Mouse (Mus musculus): ENCODE measurements at regions not wholly inside any gene's neighbourhood (a gene's known extent, or its start where the extent isn't known, plus 50 kb on each side); places are given as distances from the start of the nearest gene placed in this dataset.

DNA sequence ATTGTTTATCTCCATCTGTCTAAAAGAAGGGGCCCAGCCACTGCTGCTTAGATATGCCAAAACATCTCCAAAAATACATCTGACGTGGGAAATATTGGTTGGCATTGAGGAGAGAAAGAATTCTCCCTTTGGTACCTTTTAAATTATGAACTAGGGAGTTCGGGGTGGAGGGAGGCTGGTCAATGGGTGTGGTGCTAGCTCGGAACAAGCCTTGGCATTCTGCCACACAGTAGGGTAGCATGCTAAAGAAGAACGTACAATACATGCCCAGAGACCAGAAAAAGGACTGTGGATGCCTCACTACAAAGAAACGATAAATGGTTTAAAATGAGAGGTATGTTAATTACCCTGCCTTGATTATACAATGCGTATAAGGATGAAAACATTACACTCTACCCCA, 149.3 kb downstream of the Nectin1 start:
- Histone ChIP-seq H3K4me2 (no peak overlapping the region), H3K9me3 (replicated peaks) (no peaks in the 10 kb centered on the region), H3K27me3 (replicated peaks) (no peaks in the 10 kb centered on the region), H3K4me3 (replicated peaks) (no peak overlapping the region), H3K9ac (replicated peaks) (no peak overlapping the region), H3K4me1 (no peaks in the 10 kb centered on the region), H3K27ac (replicated peaks) (no peak overlapping the region), H3K36me3 (no peaks in the 10 kb centered on the region)
- 45% methylated on average over 6 of the region's 6 CpGs for WGBS
- ATAC-seq (ENCODE audit: low FRiP score), result no peak

GRCm38 (mm10) chr9:43899239-43899638, 143.9 kb upstream of the Thy1 start:
- H3K4me2 ChIP-seq, result no peak overlapping the region
- no peak overlapping the region for H3K27ac ChIP-seq (replicated peaks)
- no peak overlapping the region for H3K4me3 ChIP-seq (replicated peaks)
- no peaks in the 10 kb centered on the region for H3K36me3 ChIP-seq
- no peak for ATAC-seq (ENCODE audit: low FRiP score)
- no peaks in the 10 kb centered on the region for H3K9me3 ChIP-seq (replicated peaks)
- no peak overlapping the region for H3K9ac ChIP-seq (replicated peaks)
- no peaks in the 10 kb centered on the region for H3K27me3 ChIP-seq (replicated peaks)
- WGBS, result 38% methylated on average over 4 of the region's 4 CpGs
- H3K4me1 ChIP-seq, result peaks cover 6% of the 10 kb centered on the region; the same call in 1 of the 2 replicates

- WGBS, result 85% methylated on average over 4 of the region's 4 CpGs
- no peak overlapping the region for H3K4me2 ChIP-seq
- H3K36me3 ChIP-seq, result no peaks in the 10 kb centered on the region
- no peak for ATAC-seq (ENCODE audit: low FRiP score)
- no peak overlapping the region for H3K4me3 ChIP-seq (replicated peaks)
- H3K27ac ChIP-seq (replicated peaks), result no peak overlapping the region
- no peak overlapping the region for H3K9ac ChIP-seq (replicated peaks)
- no peaks in the 10 kb centered on the region for H3K27me3 ChIP-seq (replicated peaks)
- no peaks in the 10 kb centered on the region for H3K4me1 ChIP-seq
- H3K9me3 ChIP-seq (replicated peaks), result no peaks in the 10 kb centered on the region
Measured at GRCm38 (mm10) chr9:43908325-43908724, 134.9 kb upstream of the Thy1 start.

DNA sequence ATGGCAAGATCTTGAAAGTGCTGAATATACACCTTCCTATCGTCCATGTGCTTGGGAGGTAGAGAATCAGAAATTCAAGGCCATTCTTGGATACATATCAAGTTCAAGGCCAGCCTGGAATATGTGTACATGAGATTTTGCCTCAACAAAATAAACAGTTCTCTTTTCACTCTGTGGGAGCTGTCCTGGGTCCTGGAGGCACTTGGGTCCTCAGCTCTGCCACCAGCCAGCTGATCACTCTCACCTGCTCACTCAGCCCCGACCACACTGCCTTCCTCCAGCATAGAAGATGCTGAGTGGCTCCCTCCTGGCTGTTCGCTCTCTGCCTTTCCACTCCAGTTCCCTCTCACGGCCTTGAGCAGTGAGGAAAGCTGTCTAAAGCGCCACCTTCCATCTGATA, 128.2 kb upstream of the Thy1 start:
- no peaks in the 10 kb centered on the region for H3K9me3 ChIP-seq (replicated peaks)
- H3K36me3 ChIP-seq, result no peaks in the 10 kb centered on the region
- 68% methylated on average over 5 of the region's 5 CpGs for WGBS
- no peaks in the 10 kb centered on the region for H3K27me3 ChIP-seq (replicated peaks)
- no peak overlapping the region for H3K4me2 ChIP-seq
- H3K4me3 ChIP-seq (replicated peaks), result no peak overlapping the region
- H3K4me1 ChIP-seq, result peaks cover 18% of the 10 kb centered on the region
- no peak overlapping the region for H3K9ac ChIP-seq (replicated peaks)
- no peak overlapping the region for H3K27ac ChIP-seq (replicated peaks)
- no peak for ATAC-seq (ENCODE audit: low FRiP score)

GRCm38 (mm10) chr9:43917467-43917866, 125.7 kb upstream of the Thy1 start:
- Histone ChIP-seq H3K27me3 (replicated peaks) (0 out of 2 replicates have a peak, but pooled peaks cover 5% of the 10 kb centered on the region), H3K27ac (replicated peaks) (no peak overlapping the region)

DNA sequence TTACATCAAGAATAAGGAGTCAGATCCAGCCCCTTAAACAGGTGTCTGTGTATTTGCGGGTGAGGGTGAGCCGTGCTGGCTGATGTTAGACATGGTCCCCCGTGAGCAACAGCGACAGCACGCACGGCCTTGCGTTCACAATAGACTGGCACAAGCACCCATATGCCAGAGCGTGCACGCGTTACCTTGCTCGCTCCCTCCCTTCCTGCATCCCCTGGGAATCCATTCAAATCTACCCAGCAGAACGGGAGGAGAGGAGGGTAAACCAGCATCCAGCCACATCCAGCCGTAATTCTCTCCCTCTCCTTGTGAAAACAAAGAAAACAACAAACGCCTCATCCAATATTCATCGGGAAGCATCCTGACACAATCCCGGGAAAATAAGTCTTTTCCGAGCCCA, 124.2 kb upstream of the Thy1 start:
- Histone ChIP-seq H3K36me3 (no peaks in the 10 kb centered on the region), H3K4me1 (peaks cover 45% of the 10 kb centered on the region), H3K27ac (replicated peaks) (no peak overlapping the region), H3K9me3 (replicated peaks) (no peaks in the 10 kb centered on the region), H3K4me2 (peak overlapping the region; percentile 24), H3K4me3 (replicated peaks) (no peak overlapping the region), H3K27me3 (replicated peaks) (0 out of 2 replicates have a peak, but pooled peaks cover 5% of the 10 kb centered on the region), H3K9ac (replicated peaks) (no peak overlapping the region)
- WGBS, result 22% methylated on average over 17 of the region's 17 CpGs
- no peak for ATAC-seq (ENCODE audit: low FRiP score)

More at GRCm38 (mm10) chr9:43917467-43917866, 125.7 kb upstream of the Thy1 start:
- WGBS, result 24% methylated on average over 10 of the region's 10 CpGs
- ATAC-seq (ENCODE audit: low FRiP score), result no peak
- H3K4me1 ChIP-seq, result peaks cover 36% of the 10 kb centered on the region
- no peaks in the 10 kb centered on the region for H3K9me3 ChIP-seq (replicated peaks)
- no peak overlapping the region for H3K9ac ChIP-seq (replicated peaks)
- no peak overlapping the region for H3K4me3 ChIP-seq (replicated peaks)
- H3K4me2 ChIP-seq, result no peak overlapping the region
- no peaks in the 10 kb centered on the region for H3K36me3 ChIP-seq

DNA sequence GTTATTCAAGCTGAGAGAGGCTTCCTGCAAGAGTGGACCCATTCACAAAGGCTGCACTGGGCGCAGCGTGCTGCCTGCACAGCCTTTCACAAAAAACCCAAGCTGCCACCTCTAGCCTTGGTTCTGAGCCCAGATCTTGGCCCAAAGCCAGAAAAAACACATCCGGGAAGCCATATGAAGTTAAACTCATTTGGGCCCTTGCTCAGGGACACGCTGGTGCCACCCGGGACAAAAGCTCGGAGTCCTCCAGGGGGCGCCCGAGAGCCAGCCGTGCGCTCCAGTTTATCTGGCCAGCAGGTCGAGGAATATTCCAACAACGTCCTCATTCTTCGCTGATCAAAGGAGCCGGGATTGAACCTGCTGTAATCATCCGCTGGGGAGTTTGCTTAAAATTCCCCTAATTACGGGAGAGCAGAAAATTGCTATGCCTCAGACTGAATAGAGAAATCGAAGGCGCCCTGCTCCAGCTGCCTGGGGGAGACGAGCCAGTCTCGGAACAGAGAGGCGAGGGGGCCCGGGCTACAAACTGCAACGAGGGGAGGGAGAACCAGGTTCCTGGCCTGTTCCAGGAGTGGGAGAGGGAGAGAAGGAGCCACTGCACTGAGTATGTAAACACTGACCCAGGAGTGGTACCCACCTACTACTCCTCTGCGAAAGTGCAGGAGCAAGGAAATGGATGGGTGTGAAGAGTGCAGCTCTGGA, 123.0 kb upstream of the Thy1 start:
- H3K4me2 ChIP-seq, result peak overlapping the region; percentile 26
- peaks cover 45% of the 10 kb centered on the region for H3K4me1 ChIP-seq
- H3K9ac ChIP-seq (replicated peaks), result no peak overlapping the region
- no peaks in the 10 kb centered on the region for H3K9me3 ChIP-seq (replicated peaks)
- 0 out of 2 replicates have a peak, but pooled peaks cover 5% of the 10 kb centered on the region for H3K27me3 ChIP-seq (replicated peaks)
- no peak overlapping the region for H3K27ac ChIP-seq (replicated peaks)
- ATAC-seq (ENCODE audit: low FRiP score), result peak; percentile 40
- no peak overlapping the region for H3K4me3 ChIP-seq (replicated peaks)
- no peaks in the 10 kb centered on the region for H3K36me3 ChIP-seq
- WGBS, result 8% methylated on average over 24 of the region's 24 CpGs

DNA sequence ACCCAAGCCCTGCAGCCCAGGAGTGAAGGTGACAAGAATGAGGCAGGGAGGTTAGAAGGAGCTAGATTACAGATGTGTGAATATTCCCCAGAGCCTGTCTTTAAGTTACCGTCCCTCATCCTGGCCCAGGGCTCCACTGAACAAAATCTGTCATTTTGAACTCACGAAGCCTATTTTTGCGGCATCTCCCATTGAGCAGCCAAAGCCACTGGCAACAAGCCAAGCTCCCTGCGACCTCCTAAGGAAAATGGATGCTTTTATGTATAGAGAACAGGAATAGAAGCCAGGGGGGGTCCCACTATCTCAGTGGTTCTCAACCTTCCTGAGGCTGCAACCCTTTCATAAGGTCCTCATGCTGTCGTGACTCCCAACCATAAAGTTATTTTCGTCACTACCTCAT, 121.0 kb upstream of the Thy1 start:
- peaks cover 45% of the 10 kb centered on the region for H3K4me1 ChIP-seq
- H3K4me3 ChIP-seq (replicated peaks), result no peak overlapping the region
- WGBS, result 13% methylated on average over 6 of the region's 6 CpGs
- no peaks in the 10 kb centered on the region for H3K36me3 ChIP-seq
- H3K27ac ChIP-seq (replicated peaks), result peak overlapping the region; percentile 29; the same call in 1 of the 2 replicates
- no peak overlapping the region for H3K9ac ChIP-seq (replicated peaks)
- H3K4me2 ChIP-seq, result 0 out of 2 replicates have a peak overlapping the region, but pooled peaks have one; percentile 7
- no peak for ATAC-seq (ENCODE audit: low FRiP score)
- H3K27me3 ChIP-seq (replicated peaks), result 0 out of 2 replicates have a peak, but pooled peaks cover 5% of the 10 kb centered on the region
- H3K9me3 ChIP-seq (replicated peaks), result no peaks in the 10 kb centered on the region

- WGBS, result 14% methylated on average over 4 of the region's 4 CpGs
- H3K36me3 ChIP-seq, result no peaks in the 10 kb centered on the region
- peaks cover 42% of the 10 kb centered on the region for H3K4me1 ChIP-seq
- no peak overlapping the region for H3K4me3 ChIP-seq (replicated peaks)
- H3K4me2 ChIP-seq, result no peak overlapping the region
- no peak overlapping the region for H3K9ac ChIP-seq (replicated peaks)
- no peaks in the 10 kb centered on the region for H3K9me3 ChIP-seq (replicated peaks)
- 0 out of 2 replicates have a peak, but pooled peaks cover 5% of the 10 kb centered on the region for H3K27me3 ChIP-seq (replicated peaks)
- ATAC-seq (ENCODE audit: low FRiP score), result no peak
- H3K27ac ChIP-seq (replicated peaks), result no peak overlapping the region
Measured at GRCm38 (mm10) chr9:43923088-43923487, 120.1 kb upstream of the Thy1 start.

DNA sequence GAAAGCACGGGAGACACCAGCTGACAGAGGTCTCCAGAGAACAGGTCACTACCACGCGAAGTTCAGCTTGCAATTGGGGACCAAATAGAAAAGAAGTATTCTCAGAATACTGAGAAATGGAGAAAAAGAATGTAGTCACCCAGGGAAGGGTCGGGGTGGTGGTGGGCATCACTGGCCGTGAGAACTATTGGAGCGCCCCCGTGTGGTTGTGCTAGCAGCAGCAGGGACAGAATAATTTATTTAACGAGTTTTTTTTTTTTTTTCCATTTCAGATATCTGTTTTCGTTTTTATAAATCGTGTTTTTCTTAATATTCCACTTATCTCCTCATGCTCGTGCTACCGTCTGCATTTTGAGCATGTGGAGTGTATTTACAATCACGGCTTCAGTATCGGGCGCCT, 118.4 kb upstream of the Thy1 start:
- Histone ChIP-seq H3K4me3 (replicated peaks) (no peak overlapping the region), H3K27me3 (replicated peaks) (0 out of 2 replicates have a peak, but pooled peaks cover 5% of the 10 kb centered on the region), H3K27ac (replicated peaks) (no peak overlapping the region), H3K4me1 (peaks cover 40% of the 10 kb centered on the region), H3K36me3 (no peaks in the 10 kb centered on the region), H3K9ac (replicated peaks) (no peak overlapping the region), H3K4me2 (no peak overlapping the region), H3K9me3 (replicated peaks) (no peaks in the 10 kb centered on the region)
- ATAC-seq (ENCODE audit: low FRiP score), result no peak
- WGBS, result 31% methylated on average over 15 of the region's 15 CpGs

DNA sequence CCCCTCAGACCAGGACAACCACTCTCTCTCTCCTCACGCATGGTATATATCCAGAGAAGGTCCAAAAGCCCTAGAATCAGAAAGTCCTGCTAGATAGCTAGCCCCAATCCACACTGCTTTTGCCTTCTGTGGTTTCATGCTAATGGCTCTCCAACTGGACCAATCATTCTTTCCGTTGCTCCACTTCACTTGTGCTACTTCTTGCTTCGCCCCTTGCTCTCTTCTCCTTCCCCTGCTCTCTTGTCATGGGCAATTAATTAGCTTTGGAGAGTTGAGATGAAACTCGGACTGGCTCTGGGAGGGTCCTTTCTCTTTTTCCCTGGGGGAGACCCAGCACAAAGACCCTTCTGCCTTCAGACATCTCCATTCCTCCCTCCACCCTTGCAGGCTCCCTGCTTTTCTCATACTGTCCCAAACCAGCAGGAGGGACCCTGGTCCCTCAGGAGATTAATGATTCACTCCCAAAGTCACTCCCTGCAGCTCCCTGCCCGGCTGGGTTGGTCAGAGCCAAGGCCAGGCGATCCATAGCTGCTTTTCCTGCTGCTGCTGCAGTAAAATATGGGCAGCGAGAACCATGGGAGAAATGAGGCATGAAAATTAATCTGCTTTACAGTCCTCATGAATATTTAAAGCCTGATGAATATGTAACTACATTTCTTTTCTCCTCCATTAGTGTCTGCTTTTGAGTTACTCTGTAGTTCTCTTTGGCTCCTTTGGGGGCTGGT, 113.7 kb upstream of the Thy1 start:
- Histone ChIP-seq H3K4me2 (no peak overlapping the region), H3K4me3 (replicated peaks) (no peak overlapping the region), H3K27ac (replicated peaks) (peak overlapping the region; percentile 69), H3K9ac (replicated peaks) (no peak overlapping the region), H3K9me3 (replicated peaks) (no peaks in the 10 kb centered on the region), H3K4me1 (peaks cover 38% of the 10 kb centered on the region), H3K27me3 (replicated peaks) (0 out of 2 replicates have a peak, but pooled peaks cover 2% of the 10 kb centered on the region), H3K36me3 (no peaks in the 10 kb centered on the region)
- peak; percentile 69 for ATAC-seq (ENCODE audit: low FRiP score)
- WGBS, result 11% methylated on average over 7 of the region's 7 CpGs

- Histone ChIP-seq H3K36me3 (no peaks in the 10 kb centered on the region), H3K4me2 (no peak overlapping the region), H3K4me1 (peaks cover 39% of the 10 kb centered on the region), H3K9ac (replicated peaks) (no peak overlapping the region), H3K27ac (replicated peaks) (peak overlapping the region; percentile 69), H3K27me3 (replicated peaks) (0 out of 2 replicates have a peak, but pooled peaks cover 3% of the 10 kb centered on the region), H3K9me3 (replicated peaks) (no peaks in the 10 kb centered on the region), H3K4me3 (replicated peaks) (no peak overlapping the region)
- no peak for ATAC-seq (ENCODE audit: low FRiP score)
Measured at GRCm38 (mm10) chr9:43930037-43930404, 113.2 kb upstream of the Thy1 start.

Measured in neural tube, embryonic 15.5 days (tissue).